Mouse (Mus musculus): ENCODE measurements around the gene Acvrl1. TPM values are rescaled to one million over a fixed set of nuclear protein-coding genes. Genes with fewer than 3 reads are reported as not detected.

Gene Acvrl1
- polyA plus RNA-seq, 1 experiment from 2014 or later, result 2.6 TPM

DNA sequence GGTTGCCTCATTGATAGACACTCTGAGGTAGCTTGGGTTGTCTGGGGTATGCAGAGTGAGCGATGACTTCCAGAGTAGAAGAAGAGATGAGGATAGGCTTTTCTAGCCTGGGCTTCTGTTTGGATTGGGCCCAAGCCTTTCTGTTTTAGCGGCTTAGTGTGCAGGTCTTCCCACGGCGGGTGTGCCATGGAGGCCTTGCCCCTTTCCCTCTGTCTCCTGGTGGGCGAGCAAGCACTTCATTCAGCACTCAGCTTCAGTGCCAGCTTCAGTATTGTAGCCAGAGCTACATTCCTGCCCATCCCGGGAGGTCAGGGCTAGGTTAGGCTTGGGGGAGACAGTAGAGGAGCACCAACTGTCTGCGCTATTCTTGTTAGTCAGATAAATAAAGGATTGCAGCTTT lies 64.3 kb downstream of the Acvrl1 start:
- no peak overlapping the region for H3K9ac ChIP-seq (replicated peaks)
- H3K27ac ChIP-seq (ENCODE audit: low read depth), result no peak overlapping the region
- H3K4me1 ChIP-seq (ENCODE audit: insufficient read depth), result peaks cover 54% of the 10 kb centered on the region
- H3K27me3 ChIP-seq (ENCODE audit: insufficient read depth, low read length), result no peaks in the 10 kb centered on the region
- ATAC-seq (no peak), DNase-seq (no peak)
- peaks cover 8% of the 10 kb centered on the region for H3K36me3 ChIP-seq (replicated peaks; ENCODE audit: insufficient read depth, low read length)
- no peak overlapping the region for H3K4me3 ChIP-seq (ENCODE audit: low read depth, low read length)
- 69% methylated on average over 7 of the region's 7 CpGs for WGBS (ENCODE audit: insufficient replicate concordance)
- H3K9me3 ChIP-seq (ENCODE audit: low read length), result no peaks in the 10 kb centered on the region
- no peak for TF ChIP-seq EP300 (IDR thresholded peaks at IDR 0.05; ENCODE audit: low read depth)
- no peak for TF ChIP-seq CTCF (IDR thresholded peaks at IDR 0.05; ENCODE audit: low read depth)
- no peak overlapping the region for H3K4me2 ChIP-seq (ENCODE audit: low read depth, low read length)

DNA sequence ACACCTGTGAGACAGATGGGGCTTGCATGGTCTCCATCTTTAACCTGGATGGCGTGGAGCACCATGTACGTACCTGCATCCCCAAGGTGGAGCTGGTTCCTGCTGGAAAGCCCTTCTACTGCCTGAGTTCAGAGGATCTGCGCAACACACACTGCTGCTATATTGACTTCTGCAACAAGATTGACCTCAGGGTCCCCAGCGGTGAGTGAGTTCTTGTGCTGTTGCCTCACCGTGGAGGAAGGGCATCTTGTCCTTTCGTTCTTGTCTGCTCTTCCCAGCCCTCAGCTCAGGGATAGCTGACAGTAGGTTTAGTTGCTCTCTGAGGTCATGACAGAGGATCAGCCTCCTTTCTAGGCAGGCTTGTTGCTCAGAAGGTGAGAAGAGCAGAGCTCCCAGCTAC lies 65.6 kb downstream of the Acvrl1 start:
- DNase-seq (no peak), ATAC-seq (no peak)
- Histone ChIP-seq H3K27ac (ENCODE audit: low read depth) (peak overlapping the region; percentile 57; the same call in 1 of the 2 replicates), H3K9ac (replicated peaks) (no peak overlapping the region), H3K9me3 (ENCODE audit: low read length) (no peaks in the 10 kb centered on the region), H3K4me3 (ENCODE audit: low read depth, low read length) (no peak overlapping the region), H3K4me2 (ENCODE audit: low read depth, low read length) (no peak overlapping the region), H3K4me1 (ENCODE audit: insufficient read depth) (peaks cover 54% of the 10 kb centered on the region), H3K36me3 (replicated peaks; ENCODE audit: insufficient read depth, low read length) (peaks cover 8% of the 10 kb centered on the region), H3K27me3 (ENCODE audit: insufficient read depth, low read length) (no peaks in the 10 kb centered on the region)
- 68% methylated on average over 6 of the region's 6 CpGs for WGBS (ENCODE audit: insufficient replicate concordance)
- TF ChIP-seq EP300 (IDR thresholded peaks at IDR 0.05; ENCODE audit: low read depth) (no peak), CTCF (IDR thresholded peaks at IDR 0.05; ENCODE audit: low read depth) (no peak)

Small RNA genes within 50 kb of the gene (microRNA-seq; reads per million reads assigned to microRNA genes)
- gene Mir6962, result not detected

Other genes with a start within 250 kb of the Acvrl1 start
- not detected in 2 replicates for gene Gm47841, start 81.1 kb upstream of the Acvrl1 start, polyA plus RNA-seq (2015; fragmentation: Nextera tagmentation; extraction: Ambion mirVana)
- 0.18 and 0.26 TPM in 2 replicates for gene Fignl2, start 50.0 kb upstream of the Acvrl1 start, polyA plus RNA-seq (2015; fragmentation: Nextera tagmentation; extraction: Ambion mirVana)
- not detected in 2 replicates for gene Ankrd33, start 12.8 kb upstream of the Acvrl1 start, polyA plus RNA-seq (2015; fragmentation: Nextera tagmentation; extraction: Ambion mirVana)
- gene Acvr1b, start 45.5 kb downstream of the Acvrl1 start, polyA plus RNA-seq (2015; fragmentation: Nextera tagmentation; extraction: Ambion mirVana), result 2.2 TPM in 2 replicates
- gene Grasp, start 95.7 kb downstream of the Acvrl1 start, polyA plus RNA-seq (2015; fragmentation: Nextera tagmentation; extraction: Ambion mirVana), result 0.35 and 0.54 TPM in 2 replicates
- gene Nr4a1, start 125.7 kb downstream of the Acvrl1 start, polyA plus RNA-seq (2015; fragmentation: Nextera tagmentation; extraction: Ambion mirVana), result 0.96 and 1.1 TPM in 2 replicates
- gene Atg101, start 155.8 kb downstream of the Acvrl1 start, polyA plus RNA-seq (2015; fragmentation: Nextera tagmentation; extraction: Ambion mirVana), result 33.8 and 34.4 TPM in 2 replicates
- gene 6030408B16Rik, start 164.7 kb downstream of the Acvrl1 start, polyA plus RNA-seq (2015; fragmentation: Nextera tagmentation; extraction: Ambion mirVana), result 0.36 and 0.45 TPM in 2 replicates
- gene Krt80, start 241.6 kb downstream of the Acvrl1 start, polyA plus RNA-seq (2015; fragmentation: Nextera tagmentation; extraction: Ambion mirVana), result 0.31 and 0.38 TPM in 2 replicates